Mouse (Mus musculus) bone marrow macrophage, adult 2 months (primary cell): ENCODE measurements around the gene Ffar3. TPM values are rescaled to one million over a fixed set of nuclear protein-coding genes. Genes with fewer than 3 reads are reported as not detected.

Experiments used
- H3K27ac ChIP-seq: 2 replicates; pipeline ENCODE4 v1.5.1; 2012; ENCODE audit warnings: low read depth, low read length; ENCODE audit not compliant: insufficient read depth
- H3K4me1 ChIP-seq: 2 replicates; pipeline ENCODE4 v1.6.1; 2012; ENCODE audit warnings: low read length; ENCODE audit not compliant: control insufficient read depth, insufficient read depth
- H3K4me3 ChIP-seq: 2 replicates; pipeline ENCODE4 v1.5.1; 2012; ENCODE audit warnings: mild to moderate bottlenecking, low read length, moderate library complexity; ENCODE audit not compliant: insufficient read depth
- CTCF ChIP-seq: IDR thresholded peaks from 2 replicates; pipeline ENCODE4 v1.5.1; 2012; ENCODE audit warnings: low read depth, mild to moderate bottlenecking, low read length, moderate library complexity
- POLR2A ChIP-seq: IDR thresholded peaks from 2 replicates; pipeline ENCODE4 v1.6.1; 2012; ENCODE audit warnings: mild to moderate bottlenecking, low read depth, low read length, borderline replicate concordance
- polyA plus RNA-seq: library from polyadenylated mRNA; stranded (reverse); fragments of >200 nt; gene quantifications from 2 replicates; pipeline ENCODE4 v1.2.4, GENCODE M21; 2012; ENCODE audit not compliant: missing spikeins, insufficient read depth, insufficient read length

Gene Ffar3
- not detected in 2 replicates for polyA plus RNA-seq

DNA sequence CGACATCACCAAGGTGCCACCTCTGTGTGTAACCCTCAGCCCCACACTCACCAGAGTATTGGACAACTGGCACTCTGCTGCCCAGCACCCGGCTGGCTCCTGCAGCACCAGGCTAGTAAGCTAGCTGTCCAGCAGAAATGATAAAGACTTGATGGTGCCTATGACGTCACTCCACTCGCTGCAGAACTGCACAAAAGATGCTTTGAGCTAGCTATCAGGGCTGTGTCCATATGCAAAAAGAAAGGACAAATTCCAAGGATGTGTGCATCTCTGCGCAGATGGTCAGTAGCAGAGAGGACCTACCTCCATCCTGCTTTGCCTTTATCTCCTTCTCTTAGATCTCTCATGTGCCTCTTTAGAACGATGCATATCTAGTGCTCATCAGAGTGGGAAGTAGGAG, at the start of gene Ffar3:
Gene Ffar3 (minus strand): TSS at position 101 of the 400 bp plus-strand sequence.
- Histone ChIP-seq H3K27ac (no peak within 1 kb of the TSS), H3K4me1 (peaks cover 3% of the 10 kb centered on the region), H3K4me3 (no peak within 1 kb of the TSS)
- TF ChIP-seq CTCF, result no peak

GRCm38 (mm10) chr7:30904042-30904441, 48.1 kb upstream of the Ffar3 start:
- peaks cover 4% of the 10 kb centered on the region for H3K4me1 ChIP-seq
- H3K4me3 ChIP-seq, result no peak overlapping the region
- TF ChIP-seq POLR2A (no peak), CTCF (peak; percentile 51; the same call in 1 of the 2 replicates)
- H3K27ac ChIP-seq, result no peak overlapping the region

DNA sequence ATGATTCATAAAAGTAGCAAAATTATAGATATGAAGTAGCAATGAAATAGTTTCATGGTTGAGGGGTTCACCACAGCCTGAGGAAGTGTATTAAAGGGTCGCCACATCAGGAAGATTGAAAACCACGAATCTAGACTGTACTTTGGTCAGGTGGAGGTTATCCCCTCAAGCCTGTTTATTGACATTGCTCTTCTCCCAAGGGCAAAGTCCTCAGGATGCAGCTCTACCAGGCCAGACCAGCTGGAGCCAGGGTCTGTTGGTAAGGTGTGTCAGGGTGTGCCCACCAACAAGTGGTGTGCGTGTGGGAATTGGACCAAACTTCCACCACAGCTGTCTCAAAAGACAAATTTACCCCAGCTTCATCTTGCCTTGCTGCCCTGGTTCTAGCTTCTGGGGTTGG, 39.2 kb upstream of the Ffar3 start:
- H3K4me1 ChIP-seq, result peaks cover 5% of the 10 kb centered on the region
- H3K4me3 ChIP-seq, result no peak overlapping the region
- H3K27ac ChIP-seq, result no peak overlapping the region
- TF ChIP-seq POLR2A (no peak), CTCF (no peak)

DNA sequence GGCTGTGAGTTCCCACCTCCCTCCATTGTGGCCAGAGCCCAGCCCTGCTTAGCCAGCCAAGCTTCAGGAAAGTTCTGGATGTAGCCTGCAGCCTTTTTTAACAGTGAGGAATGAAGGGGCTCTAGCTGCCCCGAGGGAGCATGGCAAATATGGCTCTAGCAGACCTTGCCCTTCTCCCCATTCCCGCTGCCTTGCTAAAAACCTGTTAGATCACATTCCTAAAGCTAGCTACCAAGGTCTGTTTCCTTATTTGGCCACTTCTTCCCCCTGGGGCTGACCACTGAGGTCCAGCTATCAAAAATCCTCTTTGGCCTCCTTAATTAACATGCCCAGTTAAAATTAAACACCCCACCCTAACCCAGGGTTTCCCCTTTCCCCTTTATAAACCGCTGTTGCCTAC, 36.5 kb upstream of the Ffar3 start:
- TF ChIP-seq POLR2A, result no peak
- no peak for TF ChIP-seq CTCF
- peaks cover 4% of the 10 kb centered on the region for H3K4me1 ChIP-seq
- H3K27ac ChIP-seq, result no peak overlapping the region
- no peak overlapping the region for H3K4me3 ChIP-seq

DNA sequence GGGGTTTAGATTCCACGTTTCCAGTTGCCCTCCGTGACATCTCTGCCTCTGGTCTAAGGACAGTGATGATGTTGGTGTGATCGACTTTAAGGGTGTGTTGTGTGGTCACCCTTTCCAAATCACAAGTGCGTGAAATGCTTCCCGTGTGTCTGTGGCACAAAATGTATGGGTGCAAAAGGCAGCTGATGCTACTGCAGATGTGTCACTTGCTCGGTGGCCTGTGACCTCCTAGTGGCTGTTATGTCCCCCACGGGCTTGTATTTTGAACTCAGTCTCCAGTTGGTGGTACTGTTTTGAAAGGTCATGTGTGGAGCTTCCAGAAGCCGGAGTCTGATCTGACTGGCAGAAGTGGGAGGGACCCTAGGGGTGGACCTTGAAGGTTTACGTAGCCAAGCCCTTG, 35.8 kb upstream of the Ffar3 start:
- TF ChIP-seq POLR2A (no peak), CTCF (no peak)
- Histone ChIP-seq H3K4me3 (no peak overlapping the region), H3K4me1 (no peaks in the 10 kb centered on the region), H3K27ac (no peak overlapping the region)

- Histone ChIP-seq H3K4me3 (no peak overlapping the region), H3K4me1 (no peaks in the 10 kb centered on the region), H3K27ac (no peak overlapping the region)
- TF ChIP-seq CTCF (no peak), POLR2A (no peak)
These were observed 34.7 kb upstream of the Ffar3 start for GRCm38 (mm10) chr7:30890681-30891080.

DNA sequence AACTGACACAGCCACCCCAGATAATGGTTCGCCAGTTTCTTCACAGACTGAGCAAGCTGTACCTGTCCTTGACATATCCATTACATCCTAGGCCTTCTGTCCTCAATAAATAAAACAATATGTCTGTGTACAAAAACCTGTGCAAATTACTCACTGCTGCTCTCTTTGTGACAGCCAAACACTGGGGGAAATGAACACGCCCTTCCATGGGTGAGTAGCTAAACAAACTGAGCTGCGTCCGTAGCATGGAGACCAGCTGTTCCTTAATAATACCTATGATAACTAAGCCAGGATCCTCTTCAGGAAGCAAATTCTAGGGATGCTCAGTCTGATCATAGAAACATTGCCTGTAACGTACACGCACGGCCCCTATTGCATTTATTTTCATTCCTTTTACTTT, 32.8 kb upstream of the Ffar3 start:
- Histone ChIP-seq H3K27ac (no peak overlapping the region), H3K4me3 (no peak overlapping the region), H3K4me1 (no peaks in the 10 kb centered on the region)
- no peak for TF ChIP-seq POLR2A
- TF ChIP-seq CTCF, result no peak

GRCm38 (mm10) chr7:30887568-30888188, 31.7 kb upstream of the Ffar3 start:
- Histone ChIP-seq H3K4me3 (no peak overlapping the region), H3K4me1 (no peaks in the 10 kb centered on the region), H3K27ac (no peak overlapping the region)
- TF ChIP-seq CTCF (no peak), POLR2A (no peak)

DNA sequence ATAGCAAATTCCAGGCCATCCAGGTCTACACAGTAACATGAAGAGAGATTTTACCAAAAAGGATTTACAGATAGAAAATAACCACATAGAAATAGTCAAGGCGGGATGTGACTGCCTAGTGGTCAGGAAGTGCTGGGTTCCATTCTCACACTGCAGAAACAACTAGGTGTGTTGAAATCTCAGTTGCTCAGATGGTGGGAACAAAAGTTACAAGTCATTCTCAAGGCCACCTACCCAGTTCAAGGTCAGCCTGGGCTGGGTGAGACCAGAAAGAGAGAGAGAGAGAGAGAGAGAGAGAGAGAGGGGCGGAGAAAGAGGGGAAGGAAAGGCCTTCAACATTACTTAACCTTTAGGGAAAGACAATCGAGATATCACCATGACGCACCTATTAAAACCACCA, 30.9 kb upstream of the Ffar3 start:
- TF ChIP-seq POLR2A, result no peak
- no peak for TF ChIP-seq CTCF
- Histone ChIP-seq H3K27ac (no peak overlapping the region), H3K4me1 (no peaks in the 10 kb centered on the region), H3K4me3 (no peak overlapping the region)

- no peak overlapping the region for H3K27ac ChIP-seq
- no peak for TF ChIP-seq POLR2A
- no peak for TF ChIP-seq CTCF
- H3K4me3 ChIP-seq, result no peak overlapping the region
- peaks cover 3% of the 10 kb centered on the region; the same call in 1 of the 2 replicates for H3K4me1 ChIP-seq
These were observed 28.1 kb upstream of the Ffar3 start for GRCm38 (mm10) chr7:30884047-30884446.
